Mouse (Mus musculus) liver, embryonic 11.5 days (tissue): Measurements from ENCODE around the gene Itga3. TPM values are rescaled to one million over a fixed set of nuclear protein-coding genes. Genes with fewer than 3 reads are reported as not detected.
A peak's percentile ranks its signal among the peaks of the same experiment; 100 is the strongest.

Source experiments
- ATAC-seq: fragments of 200-750 bp; cut with Nextera tagmentation; replicated peaks from 2 replicates; pipeline ENCODE4 v1.8.0; 2017; ENCODE audit warnings: moderate number of reproducible peaks, mild to moderate bottlenecking, moderate TSS enrichment, moderate library complexity; ENCODE audit not compliant: low FRiP score
- DNase-seq: peaks from one replicate; pipeline ENCODE4 v3.0.0-alpha.2; 2017; ENCODE audit warnings: low spot score
- H3K27ac ChIP-seq: fragments of 300-500 bp; sonication (generic); 2 replicates; pipeline ENCODE4 v1.5.1; 2014; ENCODE audit warnings: mild to moderate bottlenecking, low read depth, low read length, control low read depth
- H3K27me3 ChIP-seq: fragments of 300-500 bp; sonication (generic); replicated peaks from 2 replicates; pipeline ENCODE4 v1.6.1; 2014; ENCODE audit warnings: low read length, mixed read lengths; ENCODE audit not compliant: control insufficient read depth, insufficient read depth
- H3K36me3 ChIP-seq: fragments of 300-500 bp; sonication (generic); 2 replicates; pipeline ENCODE4 v1.6.1; 2014; ENCODE audit warnings: mild to moderate bottlenecking, low read length, moderate library complexity, mixed read lengths; ENCODE audit not compliant: control insufficient read depth, insufficient read depth
- H3K4me1 ChIP-seq: fragments of 300-500 bp; sonication (generic); replicated peaks from 2 replicates; pipeline ENCODE4 v1.6.1; 2014; ENCODE audit warnings: low read length, mixed read lengths; ENCODE audit not compliant: control insufficient read depth, insufficient read depth
- H3K4me2 ChIP-seq: fragments of 300-500 bp; sonication (generic); 2 replicates; pipeline ENCODE4 v1.6.1; 2014; ENCODE audit warnings: mild to moderate bottlenecking, control low read depth, moderate library complexity
- H3K4me3 ChIP-seq: fragments of 300-500 bp; sonication (generic); 2 replicates; pipeline ENCODE4 v1.5.1; 2014; ENCODE audit warnings: low read depth, low read length, control low read depth
- H3K9ac ChIP-seq: fragments of 300-500 bp; sonication (generic); 2 replicates; pipeline ENCODE4 v1.6.1; 2014; ENCODE audit warnings: low read depth, low read length, control low read depth
- H3K9me3 ChIP-seq: fragments of 300-500 bp; sonication (generic); 2 replicates; pipeline ENCODE4 v1.6.1; 2016; ENCODE audit warnings: low read length, inconsistent platforms, mixed read lengths; ENCODE audit not compliant: control insufficient read depth
- WGBS: fragments of 180-500 bp; shearing (Covaris S2); extraction: QIAGEN DNeasy Blood & Tissue Kit; methylation state at CpG from one replicate; pipeline ENCODE4 v1.1.7; 2014; 5-methylcytosine and 5-hydroxymethylcytosine counted together
- polyA plus RNA-seq: library from polyadenylated mRNA; unstranded; fragments of >200 nt; fragmentation: Nextera tagmentation; extraction: Ambion mirVana; gene quantifications from 2 replicates; pipeline ENCODE4 v1.2.1, GENCODE M21; 2014

Gene Itga3
- polyA plus RNA-seq, 1 experiment from 2014 or later = 4.6 TPM

- Histone ChIP-seq H3K4me3 (no peak overlapping the region), H3K27me3 (peaks cover 12% of the 10 kb centered on the region), H3K4me2 (no peak overlapping the region), H3K27ac (no peak overlapping the region), H3K9me3 (no peaks in the 10 kb centered on the region), H3K4me1 (peaks cover 9% of the 10 kb centered on the region; the same call in 1 of the 2 replicates), H3K36me3 (no peaks in the 10 kb centered on the region), H3K9ac (no peak overlapping the region)
- 73% methylated on average over 5 of the region's 5 CpGs for WGBS
- ATAC-seq (no peak), DNase-seq (no peak)
Observed at GRCm38 (mm10) chr11:95098346-95099095, 21.9 kb upstream of the Itga3 start.

GRCm38 (mm10) chr11:95097889-95098288, 21.3 kb upstream of the Itga3 start:
- Histone ChIP-seq H3K4me1 (peaks cover 9% of the 10 kb centered on the region; the same call in 1 of the 2 replicates), H3K9me3 (no peaks in the 10 kb centered on the region), H3K4me2 (no peak overlapping the region), H3K36me3 (no peaks in the 10 kb centered on the region), H3K4me3 (no peak overlapping the region), H3K9ac (no peak overlapping the region), H3K27ac (no peak overlapping the region), H3K27me3 (peaks cover 12% of the 10 kb centered on the region)
- WGBS = 56% methylated on average over 6 of the region's 6 CpGs
- DNase-seq (no peak), ATAC-seq (no peak)

- ATAC-seq (no peak; the same call in 1 of the 2 replicates), DNase-seq (no peak)
- Histone ChIP-seq H3K27me3 (peaks cover 9% of the 10 kb centered on the region; the same call in 1 of the 2 replicates), H3K9me3 (no peaks in the 10 kb centered on the region), H3K4me1 (peaks cover 9% of the 10 kb centered on the region; the same call in 1 of the 2 replicates), H3K4me3 (no peak overlapping the region), H3K4me2 (no peak overlapping the region), H3K36me3 (no peaks in the 10 kb centered on the region), H3K27ac (peak overlapping the region; percentile 55; the same call in 1 of the 2 replicates), H3K9ac (no peak overlapping the region)
- 62% methylated on average over 4 of the region's 4 CpGs for WGBS
Observed at GRCm38 (mm10) chr11:95096608-95097373, 20.2 kb upstream of the Itga3 start.

GRCm38 (mm10) chr11:95095596-95095995, 19.0 kb upstream of the Itga3 start:
- H3K4me2 ChIP-seq = no peak overlapping the region
- peaks cover 9% of the 10 kb centered on the region; the same call in 1 of the 2 replicates for H3K27me3 ChIP-seq
- no peaks in the 10 kb centered on the region for H3K9me3 ChIP-seq
- H3K36me3 ChIP-seq = no peaks in the 10 kb centered on the region
- no peak overlapping the region for H3K27ac ChIP-seq
- H3K9ac ChIP-seq = no peak overlapping the region
- no peak overlapping the region for H3K4me3 ChIP-seq
- H3K4me1 ChIP-seq = peaks cover 9% of the 10 kb centered on the region; the same call in 1 of the 2 replicates
- DNase-seq (no peak), ATAC-seq (no peak)
- 87% methylated on average over 10 of the region's 10 CpGs for WGBS

- Histone ChIP-seq H3K27ac (no peak overlapping the region), H3K9ac (no peak overlapping the region), H3K4me2 (no peak overlapping the region), H3K36me3 (no peaks in the 10 kb centered on the region), H3K27me3 (peaks cover 5% of the 10 kb centered on the region; the same call in 1 of the 2 replicates), H3K9me3 (no peaks in the 10 kb centered on the region), H3K4me3 (no peak overlapping the region), H3K4me1 (peaks cover 14% of the 10 kb centered on the region; the same call in 1 of the 2 replicates)
- 63% methylated on average over 5 of the region's 5 CpGs for WGBS
- no peak for DNase-seq
- no peak for ATAC-seq
Observed at GRCm38 (mm10) chr11:95093077-95093476, 16.5 kb upstream of the Itga3 start.

GRCm38 (mm10) chr11:95088857-95089779, 12.5 kb upstream of the Itga3 start:
- Histone ChIP-seq H3K9ac (no peak overlapping the region), H3K9me3 (no peaks in the 10 kb centered on the region), H3K4me2 (no peak overlapping the region), H3K27me3 (peaks cover 5% of the 10 kb centered on the region; the same call in 1 of the 2 replicates), H3K4me1 (peaks cover 15% of the 10 kb centered on the region), H3K4me3 (no peak overlapping the region), H3K36me3 (no peaks in the 10 kb centered on the region), H3K27ac (no peak overlapping the region)
- 59% methylated on average over 16 of the region's 16 CpGs for WGBS
- DNase-seq (no peak), ATAC-seq (no peak)

- H3K27ac ChIP-seq = no peak overlapping the region
- 37% methylated on average over 7 of the region's 7 CpGs for WGBS
- ATAC-seq = no peak
- no peaks in the 10 kb centered on the region for H3K36me3 ChIP-seq
- peaks cover 16% of the 10 kb centered on the region for H3K4me1 ChIP-seq
- no peak overlapping the region for H3K4me3 ChIP-seq
- no peak for DNase-seq
- H3K4me2 ChIP-seq = no peak overlapping the region
- H3K9me3 ChIP-seq = no peaks in the 10 kb centered on the region
- H3K27me3 ChIP-seq = peaks cover 5% of the 10 kb centered on the region; the same call in 1 of the 2 replicates
- no peak overlapping the region for H3K9ac ChIP-seq
Observed at GRCm38 (mm10) chr11:95088286-95088685, 11.7 kb upstream of the Itga3 start.
